Mouse (Mus musculus) forebrain, embryonic 12.5 days (tissue): ENCODE results near the gene Rxra. TPM values are rescaled to one million over a fixed set of nuclear protein-coding genes. Genes with fewer than 3 reads are reported as not detected.

Experiments used
- ATAC-seq: fragments of 200-750 bp; cut with Nextera tagmentation; 2 replicates; pipeline ENCODE4 v1.8.0; 2017; ENCODE audit warnings: moderate TSS enrichment; ENCODE audit not compliant: low FRiP score
- H3K27ac ChIP-seq: fragments of 300-500 bp; sonication (generic); 2 replicates; pipeline ENCODE4 v1.5.1; 2016; ENCODE audit warnings: mild to moderate bottlenecking
- H3K27me3 ChIP-seq: fragments of 300-500 bp; sonication (generic); 2 replicates; pipeline ENCODE4 v1.6.1; 2016; ENCODE audit warnings: mild to moderate bottlenecking
- H3K36me3 ChIP-seq: fragments of 300-500 bp; sonication (generic); replicated peaks from 2 replicates; pipeline ENCODE4 v1.6.1; 2016; ENCODE audit warnings: mild to moderate bottlenecking
- H3K4me1 ChIP-seq: fragments of 300-500 bp; sonication (generic); 2 replicates; pipeline ENCODE4 v1.6.1; 2016
- H3K4me2 ChIP-seq: fragments of 300-500 bp; sonication (generic); 2 replicates; pipeline ENCODE4 v1.6.1; 2016; ENCODE audit warnings: mild to moderate bottlenecking, moderate library complexity
- H3K4me3 ChIP-seq: fragments of 300-500 bp; sonication (generic); replicated peaks from 2 replicates; pipeline ENCODE4 v1.5.1; 2016; ENCODE audit warnings: mild to moderate bottlenecking
- H3K9ac ChIP-seq: fragments of 300-500 bp; sonication (generic); 2 replicates; pipeline ENCODE4 v1.6.1; 2016; ENCODE audit warnings: mild to moderate bottlenecking
- H3K9me3 ChIP-seq: fragments of 300-500 bp; sonication (generic); 2 replicates; pipeline ENCODE4 v1.6.1; 2016
- WGBS: fragments of 180-500 bp; shearing (Covaris S2); methylation state at CpG from one replicate; pipeline ENCODE4 v1.1.7; 2016; 5-methylcytosine and 5-hydroxymethylcytosine counted together
- polyA plus RNA-seq: library from polyadenylated mRNA; unstranded; fragments of >200 nt; fragmentation: Nextera tagmentation; extraction: Ambion mirVana; gene quantifications from 2 replicates; pipeline ENCODE4 v1.2.1, GENCODE M21; 2016

Rxra gene
- polyA plus RNA-seq, 1 experiment from 2014 or later = 7.8 TPM

DNA sequence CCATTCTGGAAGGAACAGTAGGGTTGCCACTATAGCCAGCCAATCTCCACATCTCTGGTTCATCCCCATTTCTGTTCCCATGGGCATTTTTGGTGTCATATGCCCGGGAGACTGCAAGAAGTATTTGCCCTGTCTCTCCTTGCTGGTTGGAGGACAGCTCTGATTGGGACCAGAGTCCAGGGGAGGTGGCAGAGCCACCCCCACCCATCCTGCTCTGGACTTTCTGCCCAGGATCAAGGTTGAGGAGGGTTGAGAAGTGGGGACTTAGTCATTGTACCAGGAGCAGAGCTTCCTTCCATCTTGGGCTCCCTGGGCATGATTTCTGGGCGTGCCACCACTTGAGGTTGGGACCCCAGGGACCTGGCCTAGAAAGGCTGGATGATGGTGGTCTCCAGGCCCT lies 10.1 kb downstream of the Rxra start:
- H3K4me1 ChIP-seq = peaks cover 61% of the 10 kb centered on the region
- H3K4me2 ChIP-seq = no peak overlapping the region
- H3K4me3 ChIP-seq = no peak overlapping the region
- no peaks in the 10 kb centered on the region for H3K36me3 ChIP-seq
- H3K27me3 ChIP-seq = peaks cover 4% of the 10 kb centered on the region; the same call in 1 of the 2 replicates
- ATAC-seq = no peak
- no peak overlapping the region for H3K27ac ChIP-seq
- H3K9me3 ChIP-seq = no peaks in the 10 kb centered on the region
- H3K9ac ChIP-seq = no peak overlapping the region
- 93% methylated on average over 2 of the region's 2 CpGs for whole genome bisulfite sequencing

DNA sequence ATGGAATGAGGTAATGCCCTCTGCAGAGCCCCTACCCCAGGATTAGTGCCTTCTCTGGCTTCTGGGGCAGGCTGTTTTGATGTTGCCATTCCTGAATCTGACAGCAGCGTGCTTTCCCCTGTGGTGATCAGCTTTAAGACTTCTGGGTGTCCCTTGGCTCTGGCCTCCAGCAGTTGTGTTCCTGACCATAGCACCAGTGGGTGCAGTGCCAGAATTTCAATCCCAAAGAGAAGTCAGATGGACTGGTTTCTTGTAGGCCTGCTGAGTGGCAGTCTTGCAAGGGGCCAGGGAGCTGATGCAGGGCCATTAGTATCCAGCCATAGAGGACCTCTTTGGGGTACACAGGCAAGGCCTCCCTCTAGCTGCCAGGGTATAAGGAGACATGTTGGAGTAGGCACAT lies 10.8 kb downstream of the Rxra start:
- Histone ChIP-seq H3K9me3 (no peaks in the 10 kb centered on the region), H3K9ac (no peak overlapping the region), H3K4me2 (no peak overlapping the region), H3K4me3 (no peak overlapping the region), H3K4me1 (peaks cover 54% of the 10 kb centered on the region), H3K27me3 (peaks cover 4% of the 10 kb centered on the region; the same call in 1 of the 2 replicates), H3K27ac (no peak overlapping the region), H3K36me3 (no peaks in the 10 kb centered on the region)
- WGBS = 35% methylated on average over 1 of the region's 1 CpGs
- no peak for ATAC-seq

DNA sequence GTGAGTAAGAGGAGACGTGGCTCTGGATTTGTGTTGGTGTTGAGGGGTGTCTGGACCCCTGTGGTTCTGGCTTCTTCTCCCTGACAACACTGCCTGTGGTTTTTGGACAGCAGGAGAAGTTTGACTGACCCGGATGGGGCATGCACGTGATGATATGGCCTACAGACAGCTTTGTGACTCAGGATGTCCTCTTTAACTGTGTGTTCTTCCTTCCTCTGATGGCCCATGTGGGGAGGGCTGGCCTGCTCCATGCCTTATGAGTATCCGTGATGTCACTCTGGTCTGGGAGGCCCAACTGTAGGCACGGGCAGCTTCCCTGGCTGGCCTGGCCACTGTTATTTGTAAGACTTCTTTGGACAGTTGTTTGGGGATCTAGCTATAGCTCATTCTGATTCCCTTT lies 11.7 kb downstream of the Rxra start:
- 95% methylated on average over 5 of the region's 5 CpGs for WGBS
- Histone ChIP-seq H3K27me3 (peaks cover 2% of the 10 kb centered on the region; the same call in 1 of the 2 replicates), H3K4me2 (no peak overlapping the region), H3K27ac (no peak overlapping the region), H3K36me3 (no peaks in the 10 kb centered on the region), H3K9me3 (no peaks in the 10 kb centered on the region), H3K4me3 (no peak overlapping the region), H3K9ac (no peak overlapping the region), H3K4me1 (peaks cover 44% of the 10 kb centered on the region)
- no peak for ATAC-seq

DNA sequence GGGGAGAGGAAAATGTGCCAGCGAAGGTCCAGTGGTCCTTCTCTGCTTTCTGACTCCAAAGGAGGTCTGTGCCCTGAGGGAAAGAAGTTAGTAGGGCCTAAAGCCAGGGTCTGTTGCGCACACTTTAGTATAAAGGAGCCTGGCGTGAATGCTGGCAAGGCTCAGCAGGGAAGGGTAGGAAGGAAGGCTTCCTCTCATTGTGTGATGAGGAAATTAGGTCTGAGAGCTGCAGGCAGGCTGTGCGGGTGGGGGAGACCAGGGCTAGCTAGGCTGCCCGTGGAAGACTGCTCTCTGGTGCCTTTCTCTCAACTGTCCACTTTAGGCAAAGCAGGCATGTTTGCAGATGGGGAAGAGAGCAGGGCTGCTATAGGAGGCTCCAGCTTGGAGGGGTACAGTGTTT lies 14.5 kb downstream of the Rxra start:
- Histone ChIP-seq H3K27ac (0 out of 2 replicates have a peak overlapping the region, but pooled peaks have one; percentile 32), H3K36me3 (no peaks in the 10 kb centered on the region), H3K9me3 (no peaks in the 10 kb centered on the region), H3K9ac (no peak overlapping the region), H3K4me2 (no peak overlapping the region), H3K27me3 (no peaks in the 10 kb centered on the region; the same call in 1 of the 2 replicates), H3K4me3 (no peak overlapping the region), H3K4me1 (peaks cover 32% of the 10 kb centered on the region)
- 17% methylated on average over 5 of the region's 5 CpGs for WGBS
- no peak for ATAC-seq

DNA sequence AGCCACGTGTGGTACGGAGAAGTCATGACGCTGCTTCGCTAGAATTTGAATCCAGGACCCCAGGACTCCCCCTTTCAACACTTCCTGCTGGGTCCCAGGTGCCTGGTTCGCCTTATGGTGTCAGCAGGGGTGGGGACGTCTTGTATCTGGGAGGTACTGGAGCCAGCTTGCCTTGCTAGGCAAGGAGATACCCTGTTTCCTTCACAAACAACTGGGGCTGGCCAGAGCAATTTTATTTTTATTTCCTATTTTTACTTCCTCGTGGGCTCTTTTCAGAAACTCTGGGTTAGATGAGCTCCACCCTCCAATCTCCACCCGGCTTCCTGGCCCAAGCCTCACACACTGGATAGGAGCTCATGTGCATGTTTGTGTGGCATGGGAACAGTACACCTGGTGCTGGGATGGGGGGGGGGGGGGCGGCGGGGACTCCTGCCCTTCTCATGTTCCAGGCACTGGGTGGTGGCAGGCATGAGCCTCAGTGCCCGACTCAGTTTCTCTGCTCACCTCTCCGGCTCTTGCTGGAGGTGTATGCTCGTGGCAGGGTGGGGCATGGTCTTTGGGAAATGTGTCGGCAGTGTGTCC lies 15.0 kb downstream of the Rxra start:
- ATAC-seq = no peak
- H3K9me3 ChIP-seq = no peaks in the 10 kb centered on the region
- H3K4me1 ChIP-seq = peaks cover 32% of the 10 kb centered on the region
- H3K4me3 ChIP-seq = no peak overlapping the region
- H3K4me2 ChIP-seq = no peak overlapping the region
- H3K27me3 ChIP-seq = no peaks in the 10 kb centered on the region; the same call in 1 of the 2 replicates
- no peaks in the 10 kb centered on the region for H3K36me3 ChIP-seq
- H3K9ac ChIP-seq = no peak overlapping the region
- H3K27ac ChIP-seq = no peak overlapping the region
- 77% methylated on average over 14 of the region's 14 CpGs for WGBS

DNA sequence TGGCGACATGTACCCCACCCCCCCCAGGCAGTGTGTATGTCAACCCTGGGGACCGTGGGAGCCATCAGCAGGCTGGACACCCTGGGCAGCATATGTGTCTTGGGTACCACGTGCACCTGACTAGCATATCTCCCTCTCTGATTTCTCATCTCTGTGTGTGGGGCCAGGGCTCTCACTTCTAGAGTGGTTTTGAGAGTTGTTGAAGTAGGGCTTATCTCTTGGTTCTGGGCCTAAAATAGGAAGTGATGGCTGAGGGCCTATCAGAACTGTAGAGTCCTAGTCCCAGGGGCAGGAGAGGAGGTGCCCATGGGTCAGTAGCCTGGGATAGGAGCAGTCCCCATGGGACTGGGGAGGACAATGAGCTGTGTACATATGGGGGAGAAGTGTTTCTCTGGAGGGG lies 16.4 kb downstream of the Rxra start:
- no peak overlapping the region for H3K27ac ChIP-seq
- WGBS = 90% methylated on average over 3 of the region's 3 CpGs
- ATAC-seq = no peak
- no peak overlapping the region for H3K9ac ChIP-seq
- H3K9me3 ChIP-seq = no peaks in the 10 kb centered on the region
- H3K4me1 ChIP-seq = peaks cover 24% of the 10 kb centered on the region
- no peak overlapping the region for H3K4me2 ChIP-seq
- 0 out of 2 replicates have a peak, but pooled peaks cover 2% of the 10 kb centered on the region for H3K27me3 ChIP-seq
- H3K36me3 ChIP-seq = no peaks in the 10 kb centered on the region
- no peak overlapping the region for H3K4me3 ChIP-seq

DNA sequence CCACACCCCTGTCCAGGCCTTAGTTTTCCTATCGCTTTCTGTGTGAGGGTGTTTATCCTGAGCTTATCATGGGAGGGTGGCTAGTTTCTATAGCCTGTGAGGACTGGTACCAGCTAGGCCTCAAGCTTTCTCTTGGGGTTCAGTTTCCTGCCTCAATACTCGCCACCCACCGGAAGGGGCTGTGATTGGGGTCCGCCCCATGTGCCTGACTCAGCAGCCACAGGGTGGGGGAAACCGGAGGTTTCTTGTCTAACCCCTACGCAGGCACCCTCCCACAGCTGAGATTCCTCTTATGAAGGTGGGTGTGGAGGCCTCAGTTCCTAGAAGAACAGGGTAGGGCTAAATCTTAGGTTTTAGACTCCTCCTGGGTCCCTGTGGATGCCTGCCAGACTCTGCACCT lies 17.4 kb downstream of the Rxra start:
- no peak overlapping the region for H3K4me2 ChIP-seq
- H3K36me3 ChIP-seq = no peaks in the 10 kb centered on the region
- H3K4me1 ChIP-seq = peaks cover 32% of the 10 kb centered on the region
- no peak overlapping the region for H3K9ac ChIP-seq
- H3K9me3 ChIP-seq = no peaks in the 10 kb centered on the region
- no peak for ATAC-seq
- H3K27me3 ChIP-seq = 0 out of 2 replicates have a peak, but pooled peaks cover 4% of the 10 kb centered on the region
- 93% methylated on average over 6 of the region's 6 CpGs for WGBS
- H3K27ac ChIP-seq = no peak overlapping the region
- no peak overlapping the region for H3K4me3 ChIP-seq

DNA sequence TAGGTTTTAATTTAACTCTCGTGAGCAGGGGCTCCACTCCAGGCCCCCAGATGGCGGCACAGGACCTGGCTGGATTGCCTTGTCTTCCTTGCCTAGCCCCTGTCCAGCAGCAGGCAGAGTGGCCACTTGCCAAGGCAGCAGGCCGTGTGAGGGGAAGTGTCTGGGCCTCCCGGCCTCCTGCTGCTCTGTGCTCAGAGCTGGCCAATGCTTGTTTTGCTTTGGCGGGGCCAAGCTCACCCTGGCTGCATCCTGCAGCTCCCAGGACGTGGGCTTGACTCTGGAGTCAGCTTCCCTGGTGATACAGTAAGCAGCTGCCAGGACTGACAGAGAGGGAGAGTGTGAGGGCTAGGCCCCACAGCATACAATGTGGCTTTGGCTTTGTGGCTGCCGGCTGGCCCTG lies 23.3 kb downstream of the Rxra start:
- Histone ChIP-seq H3K36me3 (no peaks in the 10 kb centered on the region), H3K4me3 (no peak overlapping the region), H3K4me1 (peaks cover 62% of the 10 kb centered on the region), H3K9ac (no peak overlapping the region; the same call in 1 of the 2 replicates), H3K27ac (peak overlapping the region; percentile 66), H3K27me3 (peaks cover 7% of the 10 kb centered on the region; the same call in 1 of the 2 replicates), H3K4me2 (no peak overlapping the region), H3K9me3 (no peaks in the 10 kb centered on the region)
- ATAC-seq = 0 out of 2 replicates have a peak, but pooled peaks have one; percentile 14
- WGBS = 12% methylated on average over 7 of the region's 7 CpGs

DNA sequence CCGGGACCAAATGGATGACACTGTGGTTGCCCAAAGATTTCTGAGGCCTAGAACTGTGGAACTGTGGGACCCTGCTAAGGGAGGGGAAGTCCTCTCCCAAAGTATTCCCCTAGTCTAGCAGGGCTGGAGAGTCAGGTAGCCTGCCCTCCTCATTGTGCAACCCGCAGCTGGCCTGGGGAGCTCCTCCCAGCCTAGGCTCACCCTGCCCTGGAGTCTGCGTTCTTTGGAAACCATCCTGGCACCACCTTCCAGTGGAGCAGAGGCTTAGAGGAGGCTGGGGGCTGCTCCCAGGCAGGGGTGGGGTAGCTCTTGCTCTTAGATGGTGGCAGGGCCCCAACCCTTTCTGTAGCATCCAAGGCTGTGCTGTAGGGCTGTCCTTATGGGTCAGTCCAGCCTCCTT lies 26.0 kb downstream of the Rxra start:
- H3K4me3 ChIP-seq = no peak overlapping the region
- H3K27ac ChIP-seq = no peak overlapping the region
- H3K9ac ChIP-seq = no peak overlapping the region
- no peak overlapping the region for H3K4me2 ChIP-seq
- no peak for ATAC-seq
- 69% methylated on average over 3 of the region's 3 CpGs for WGBS
- no peaks in the 10 kb centered on the region for H3K9me3 ChIP-seq
- H3K27me3 ChIP-seq = peaks cover 7% of the 10 kb centered on the region; the same call in 1 of the 2 replicates
- peaks cover 69% of the 10 kb centered on the region for H3K4me1 ChIP-seq
- H3K36me3 ChIP-seq = no peaks in the 10 kb centered on the region

DNA sequence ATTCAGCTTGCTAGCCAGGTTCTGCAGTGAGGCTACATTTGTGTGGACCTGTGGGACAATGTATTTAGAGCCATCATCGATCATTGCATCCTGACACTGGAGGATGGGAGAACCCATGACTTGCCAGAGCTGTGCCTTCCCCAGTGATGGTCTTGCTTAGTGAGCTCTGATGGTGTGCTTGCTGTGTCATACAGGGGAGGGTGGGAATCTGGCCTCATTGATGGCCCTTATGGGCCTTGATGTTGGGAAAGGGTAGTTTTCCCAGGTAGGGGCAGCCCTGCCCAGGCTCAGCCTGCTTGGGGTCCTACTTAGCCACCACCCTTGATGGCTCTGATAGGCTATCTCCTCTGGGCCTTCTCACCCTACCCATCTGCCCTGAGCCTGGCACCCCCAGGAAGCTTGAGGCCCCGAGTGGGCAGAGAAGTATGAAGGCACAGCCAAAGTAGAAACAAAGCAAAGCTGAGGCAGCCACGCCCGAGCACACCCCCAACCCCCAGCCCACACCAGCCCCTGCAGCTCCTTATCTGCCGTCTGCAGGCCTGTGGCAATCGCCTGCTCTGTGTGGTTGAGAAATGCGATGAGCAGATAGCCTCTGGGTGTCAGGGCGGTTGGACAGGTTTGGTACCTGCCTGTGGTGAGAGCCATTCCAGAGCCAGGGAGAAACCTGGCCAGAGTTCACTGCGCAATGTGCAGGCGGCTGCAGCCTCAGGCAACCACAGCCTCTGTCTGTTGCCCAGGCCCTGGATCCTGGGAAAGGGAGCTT lies 26.8 kb downstream of the Rxra start:
- Histone ChIP-seq H3K9ac (no peak overlapping the region), H3K4me2 (no peak overlapping the region), H3K27me3 (peaks cover 3% of the 10 kb centered on the region; the same call in 1 of the 2 replicates), H3K9me3 (no peaks in the 10 kb centered on the region), H3K4me1 (peaks cover 65% of the 10 kb centered on the region), H3K36me3 (no peaks in the 10 kb centered on the region), H3K4me3 (no peak overlapping the region), H3K27ac (no peak overlapping the region)
- ATAC-seq = no peak
- 82% methylated on average over 10 of the region's 10 CpGs for WGBS

DNA sequence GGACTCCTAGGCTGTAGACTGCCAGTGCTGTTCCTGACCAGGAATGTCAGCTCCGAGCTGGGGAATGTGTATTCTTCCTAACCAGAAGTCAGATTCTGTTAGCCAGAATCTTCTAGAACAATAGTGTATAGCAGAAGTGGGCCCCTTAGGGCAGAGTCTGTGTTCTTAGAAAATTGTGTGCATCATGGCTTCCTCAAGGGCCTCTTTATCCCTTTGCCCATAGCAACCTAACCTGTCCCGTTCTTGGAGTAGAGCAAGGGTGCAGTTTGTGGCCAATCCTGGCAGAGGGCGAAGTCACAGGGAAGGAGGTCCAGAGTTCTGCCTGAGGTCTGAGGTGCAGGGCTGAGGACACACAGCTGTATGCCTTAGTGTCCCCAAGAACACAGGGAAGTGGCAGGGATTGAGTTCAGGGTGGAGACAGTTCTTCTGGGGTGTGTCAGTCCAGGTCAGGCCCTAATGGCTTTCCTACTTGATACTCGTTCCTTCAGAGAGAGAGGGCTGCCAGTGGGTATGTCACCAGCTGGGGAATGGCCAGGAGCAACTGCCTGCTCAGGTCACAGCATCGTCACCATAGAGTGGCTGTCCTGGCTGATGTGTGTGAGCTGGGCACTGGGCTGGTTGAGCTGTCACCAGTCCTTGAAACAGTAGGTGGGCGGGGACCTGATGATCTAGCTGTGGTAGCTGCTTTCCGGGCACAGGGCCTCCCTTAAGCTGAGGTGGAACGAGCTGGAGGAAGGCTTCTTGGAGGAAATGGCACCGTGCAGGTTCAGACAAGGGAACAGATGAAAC lies 27.8 kb downstream of the Rxra start:
- no peak overlapping the region for H3K4me2 ChIP-seq
- no peak overlapping the region for H3K27ac ChIP-seq
- H3K9ac ChIP-seq = no peak overlapping the region
- peaks cover 58% of the 10 kb centered on the region for H3K4me1 ChIP-seq
- ATAC-seq = no peak
- WGBS = 77% methylated on average over 9 of the region's 9 CpGs
- H3K9me3 ChIP-seq = no peaks in the 10 kb centered on the region
- no peaks in the 10 kb centered on the region for H3K36me3 ChIP-seq
- peaks cover 3% of the 10 kb centered on the region; the same call in 1 of the 2 replicates for H3K27me3 ChIP-seq
- H3K4me3 ChIP-seq = no peak overlapping the region

DNA sequence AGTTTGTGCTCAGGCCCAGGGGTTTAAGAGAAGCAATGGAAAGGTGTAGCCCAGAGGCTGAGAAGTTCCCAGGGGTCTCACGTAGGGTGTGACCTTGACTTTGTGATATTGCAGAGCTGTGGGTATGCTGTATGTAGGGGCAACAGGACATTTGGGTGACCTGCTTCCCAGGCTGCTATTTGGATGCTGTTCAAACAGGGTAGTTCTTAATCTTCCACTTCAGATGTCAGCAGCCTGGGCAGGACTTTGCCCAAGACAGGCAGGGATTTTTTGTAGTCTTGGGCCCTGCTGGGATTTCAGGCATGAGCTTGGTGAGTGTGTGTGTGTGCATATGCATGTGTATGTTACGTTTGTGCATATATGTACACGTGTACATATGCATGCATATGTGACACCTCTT lies 28.4 kb downstream of the Rxra start:
- H3K27ac ChIP-seq = no peak overlapping the region
- H3K4me1 ChIP-seq = peaks cover 52% of the 10 kb centered on the region
- no peak for ATAC-seq
- H3K9me3 ChIP-seq = no peaks in the 10 kb centered on the region
- WGBS = 90% methylated on average over 3 of the region's 3 CpGs
- H3K4me2 ChIP-seq = no peak overlapping the region
- H3K36me3 ChIP-seq = no peaks in the 10 kb centered on the region
- no peak overlapping the region for H3K9ac ChIP-seq
- H3K27me3 ChIP-seq = peaks cover 3% of the 10 kb centered on the region; the same call in 1 of the 2 replicates
- no peak overlapping the region for H3K4me3 ChIP-seq
